Mouse (Mus musculus): Measurements from ENCODE around the gene Aox4.

Gene Aox4

GRCm38 (mm10) chr1:58296278-58296677, 86.1 kb downstream of the Aox4 start:
- in situ Hi-C loops (cut with MboI; ENCODE audit: low sequenced_read_pairs): loop anchor here (25.0 kb wide), 1 partner anchor 884 kb away; the partner anchor contains the start of genes Maip1 and Tyw5

GRCm38 (mm10) chr1:58296821-58297220, 86.6 kb downstream of the Aox4 start:
- in situ Hi-C loops (cut with MboI; ENCODE audit: low sequenced_read_pairs): loop anchor here (25.0 kb wide), 1 partner anchor 885 kb away; the partner anchor contains the start of genes Maip1 and Tyw5

- in situ Hi-C loops (cut with MboI; ENCODE audit: low sequenced_read_pairs): loop anchor here (25.0 kb wide), 1 partner anchor 886 kb away; the partner anchor contains the start of genes Maip1 and Tyw5
Measured at GRCm38 (mm10) chr1:58298347-58298746, 88.2 kb downstream of the Aox4 start.

GRCm38 (mm10) chr1:58301073-58301472, 90.9 kb downstream of the Aox4 start:
- in situ Hi-C loops (cut with MboI; ENCODE audit: low sequenced_read_pairs): no loop called here

GRCm38 (mm10) chr1:58302015-58302414, 91.8 kb downstream of the Aox4 start:
- in situ Hi-C loops (cut with MboI; ENCODE audit: low sequenced_read_pairs): no loop called here

- in situ Hi-C loops (cut with MboI; ENCODE audit: low sequenced_read_pairs): no loop called here
Measured at GRCm38 (mm10) chr1:58303009-58303408, 92.8 kb downstream of the Aox4 start.

GRCm38 (mm10) chr1:58303726-58304125, 93.5 kb downstream of the Aox4 start:
- in situ Hi-C loops (cut with MboI; ENCODE audit: low sequenced_read_pairs): no loop called here

- in situ Hi-C loops (cut with MboI; ENCODE audit: low sequenced_read_pairs): no loop called here
Measured at GRCm38 (mm10) chr1:58304296-58304695, 94.1 kb downstream of the Aox4 start.

- in situ Hi-C loops (cut with MboI; ENCODE audit: low sequenced_read_pairs): no loop called here
Measured at GRCm38 (mm10) chr1:58307181-58307580, 97.0 kb downstream of the Aox4 start.

GRCm38 (mm10) chr1:58308594-58308993, 98.4 kb downstream of the Aox4 start:
- in situ Hi-C loops (cut with MboI; ENCODE audit: low sequenced_read_pairs): no loop called here

GRCm38 (mm10) chr1:58309853-58310252, 99.7 kb downstream of the Aox4 start:
- in situ Hi-C loops (cut with MboI; ENCODE audit: low sequenced_read_pairs): no loop called here

- in situ Hi-C loops (cut with MboI; ENCODE audit: low sequenced_read_pairs): no loop called here
Measured at GRCm38 (mm10) chr1:58311221-58311864, 101.1 kb downstream of the Aox4 start.

GRCm38 (mm10) chr1:58313173-58313572, 103.0 kb downstream of the Aox4 start:
- in situ Hi-C loops (cut with MboI; ENCODE audit: low sequenced_read_pairs): no loop called here

- in situ Hi-C loops (cut with MboI; ENCODE audit: low sequenced_read_pairs): no loop called here
Measured at GRCm38 (mm10) chr1:58315532-58315931, 105.3 kb downstream of the Aox4 start.
